Mouse (Mus musculus) frontal cortex, adult (tissue): ENCODE results near the gene Ofcc1.

ENCODE experiments used
- ATAC-seq: cut with Nextera tagmentation; 2 replicates; pipeline ENCODE4 v1.9.2; 2017; ENCODE audit warnings: mild to moderate bottlenecking, moderate library complexity, mixed read lengths; ENCODE audit not compliant: low TSS enrichment

Ofcc1 gene

DNA sequence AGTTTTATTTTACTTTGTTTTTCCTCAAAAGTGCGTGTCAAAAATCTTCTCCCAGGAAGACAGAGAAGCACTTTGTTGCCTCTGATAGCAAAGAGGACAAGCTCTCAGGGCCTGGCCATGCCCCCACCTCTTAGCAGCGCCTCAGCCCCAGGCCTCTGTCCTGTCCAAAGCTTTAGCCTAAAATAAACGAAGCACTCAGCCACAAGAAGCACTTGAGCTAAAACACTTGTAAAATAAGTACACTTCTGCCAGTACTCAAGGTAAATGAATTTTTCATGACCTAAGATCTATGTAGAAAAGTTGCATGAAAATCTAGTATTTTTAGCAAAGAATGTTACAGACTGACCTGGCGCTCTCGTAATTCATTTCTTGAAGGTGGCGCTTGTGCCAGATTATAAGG is 117.4 kb downstream of the Ofcc1 start:
- ATAC-seq = no peak

DNA sequence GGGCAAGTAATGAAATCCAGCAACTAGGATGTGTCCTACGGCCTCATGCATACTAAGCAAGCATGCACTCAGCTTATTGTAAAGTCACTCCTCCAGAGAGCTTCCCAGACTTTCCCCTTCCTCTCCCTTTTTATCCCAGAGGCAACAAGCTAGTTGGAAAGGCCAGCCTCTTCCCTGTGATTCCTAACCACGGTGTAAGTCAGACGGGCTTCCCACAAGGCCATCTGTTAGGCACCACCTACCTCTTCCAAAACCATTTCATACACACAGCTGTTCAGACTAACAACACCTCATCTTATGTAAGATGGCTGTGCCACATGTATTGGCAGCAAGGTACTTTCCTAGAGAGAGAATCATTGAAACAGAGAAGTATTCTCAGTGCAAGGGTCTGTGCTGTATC is 124.9 kb downstream of the Ofcc1 start:
- peak; percentile 97 for ATAC-seq

DNA sequence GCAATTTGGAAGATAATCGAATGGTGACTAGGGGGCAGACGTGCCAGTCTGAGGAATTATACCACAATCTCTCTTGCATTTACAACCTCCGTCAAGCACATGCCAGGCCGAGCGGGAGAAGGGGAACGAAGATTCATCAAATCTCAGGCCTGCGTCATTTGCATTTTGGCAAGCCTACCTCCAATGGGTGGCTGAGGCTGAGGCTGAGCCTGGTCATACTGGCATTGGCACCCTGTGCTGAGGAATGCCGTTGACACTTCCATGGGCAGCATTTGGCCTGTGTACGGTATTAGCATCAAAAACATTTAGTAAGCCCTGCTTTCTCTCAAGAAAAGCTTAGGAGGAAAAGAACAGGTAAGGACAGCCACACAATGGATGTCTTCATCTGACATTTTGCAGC is 152.9 kb downstream of the Ofcc1 start:
- ATAC-seq = no peak

DNA sequence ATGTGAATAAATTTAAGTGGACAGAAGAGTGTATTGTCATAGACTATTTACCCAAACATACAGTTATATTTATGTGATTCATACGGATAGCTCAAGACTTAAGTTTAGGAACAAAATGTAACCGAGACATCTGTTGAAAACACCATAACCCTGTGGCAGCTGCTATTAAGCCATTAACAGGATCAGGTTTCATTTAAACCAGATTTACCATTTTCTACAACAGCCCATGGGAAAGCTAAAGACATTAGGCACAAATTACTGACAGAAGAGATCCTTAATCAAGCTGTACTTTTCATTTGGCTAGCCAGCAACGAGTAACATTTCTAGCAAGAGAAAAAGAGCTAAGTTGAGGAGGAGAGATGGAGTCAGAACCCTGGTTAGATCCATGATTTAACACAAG is 179.5 kb downstream of the Ofcc1 start:
- ATAC-seq = no peak

DNA sequence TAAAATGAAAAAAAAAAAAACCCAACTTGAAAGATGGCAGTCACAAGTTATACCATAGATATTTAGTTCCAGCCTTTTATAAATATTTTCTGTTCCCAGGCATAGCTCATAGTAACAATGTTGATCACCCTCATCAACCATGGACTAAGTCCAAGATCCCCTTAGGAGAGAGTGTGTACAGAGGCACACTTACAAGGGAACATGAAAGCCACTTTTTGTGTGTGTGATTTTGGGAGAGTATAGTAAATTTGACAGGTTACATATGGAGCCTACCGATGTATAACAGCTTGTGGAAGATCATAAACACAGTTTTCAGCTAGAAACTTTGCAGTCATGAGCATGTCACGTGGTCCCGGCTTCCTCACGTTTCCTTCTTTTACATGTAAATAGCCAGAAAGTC is 189.5 kb downstream of the Ofcc1 start:
- ATAC-seq = no peak

DNA sequence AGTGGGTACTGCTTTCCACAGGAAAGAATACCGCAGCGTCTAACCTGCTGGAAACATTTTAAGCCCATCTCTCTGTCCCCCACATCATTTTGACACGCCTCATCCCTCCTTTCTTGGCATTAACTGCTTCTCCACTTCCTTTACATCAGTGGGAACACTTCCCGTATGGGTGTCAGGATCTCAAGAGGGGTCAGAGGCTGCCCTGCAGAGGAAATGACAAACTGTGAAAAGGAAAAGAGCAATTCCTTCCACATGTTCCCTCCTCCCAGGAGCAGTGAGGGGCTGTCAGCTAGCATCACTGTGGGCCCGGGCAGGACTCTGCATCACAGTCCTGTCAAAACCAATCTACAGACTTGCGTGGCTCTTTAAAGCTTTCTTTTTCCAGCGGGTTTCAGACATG is 193.4 kb downstream of the Ofcc1 start:
- ATAC-seq = no peak

DNA sequence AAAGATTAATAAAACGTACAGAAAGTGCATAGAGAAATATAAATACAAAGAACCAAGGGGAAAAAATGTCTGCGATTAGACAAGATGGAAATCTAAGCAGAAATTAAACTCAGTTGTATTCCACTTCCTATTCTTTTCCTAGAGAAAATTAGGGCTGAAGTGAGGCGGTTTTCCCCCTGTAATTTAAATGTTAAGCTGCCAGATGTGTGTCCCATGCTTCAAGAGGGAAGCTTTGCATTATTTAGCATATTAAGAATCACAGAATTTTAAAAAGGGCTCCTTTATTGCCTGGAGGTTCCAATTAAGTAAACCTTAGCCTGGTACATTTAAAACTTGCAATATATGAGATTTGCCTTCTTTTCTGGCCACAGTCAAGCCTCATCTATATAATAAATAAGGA is 205.8 kb downstream of the Ofcc1 start:
- no peak for ATAC-seq

DNA sequence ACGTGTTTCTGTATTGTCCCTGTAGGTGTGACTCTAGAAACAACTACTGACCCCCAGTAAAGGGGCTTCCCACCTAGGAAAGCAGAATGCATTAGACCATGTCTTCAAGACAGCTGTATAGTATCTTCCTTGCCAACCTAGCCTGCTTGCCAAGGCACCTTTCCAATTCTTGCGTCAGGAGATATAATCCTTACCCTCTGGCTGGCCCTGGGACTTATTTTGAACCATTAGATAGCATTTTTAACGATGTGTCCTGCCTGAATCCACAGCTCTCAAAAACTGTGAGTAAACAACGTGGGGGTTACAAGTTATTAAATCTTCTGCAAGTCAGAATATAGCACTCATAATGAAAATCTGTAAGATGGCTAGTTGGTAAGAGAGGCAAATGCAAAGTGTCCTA is 221.3 kb downstream of the Ofcc1 start:
- no peak for ATAC-seq

DNA sequence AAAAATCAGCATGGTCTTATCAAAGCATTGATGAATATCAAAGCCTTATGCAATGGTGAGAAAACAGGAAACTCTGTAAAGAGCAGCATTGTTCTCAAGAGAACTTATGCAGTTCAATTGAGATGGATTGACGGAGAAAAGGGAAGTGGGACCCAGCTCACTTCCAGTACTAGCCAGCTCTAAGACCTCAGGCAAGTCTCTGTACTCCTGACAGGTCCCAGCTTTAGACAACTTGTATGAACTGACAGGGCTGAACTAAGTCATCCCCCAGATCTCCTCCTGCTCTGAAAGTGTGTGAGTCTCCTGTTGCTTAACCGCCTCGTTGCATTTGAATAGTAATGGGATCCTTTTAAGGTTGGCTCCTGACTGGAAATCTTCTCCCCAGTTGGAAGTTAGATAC is 225.2 kb downstream of the Ofcc1 start:
- ATAC-seq = no peak

DNA sequence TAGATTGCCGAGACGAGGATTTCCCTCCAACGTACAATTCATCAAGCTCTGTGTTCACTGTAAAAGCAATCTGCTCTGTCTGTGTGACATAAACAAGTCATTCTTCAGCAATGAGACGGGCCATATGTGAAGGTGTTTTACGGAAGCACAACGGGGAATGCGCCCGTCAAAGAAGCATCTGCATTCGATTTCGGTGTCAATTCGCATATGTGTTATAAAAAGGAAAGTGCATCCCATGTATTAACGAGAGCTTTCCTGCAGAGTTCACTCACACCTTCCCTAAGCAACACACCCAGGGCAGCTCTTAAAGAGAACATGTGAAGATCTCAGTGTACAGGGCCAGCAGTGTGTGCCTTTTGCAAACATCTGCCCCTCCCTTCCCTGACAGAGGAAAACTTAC is 225.6 kb downstream of the Ofcc1 start:
- ATAC-seq = no peak

DNA sequence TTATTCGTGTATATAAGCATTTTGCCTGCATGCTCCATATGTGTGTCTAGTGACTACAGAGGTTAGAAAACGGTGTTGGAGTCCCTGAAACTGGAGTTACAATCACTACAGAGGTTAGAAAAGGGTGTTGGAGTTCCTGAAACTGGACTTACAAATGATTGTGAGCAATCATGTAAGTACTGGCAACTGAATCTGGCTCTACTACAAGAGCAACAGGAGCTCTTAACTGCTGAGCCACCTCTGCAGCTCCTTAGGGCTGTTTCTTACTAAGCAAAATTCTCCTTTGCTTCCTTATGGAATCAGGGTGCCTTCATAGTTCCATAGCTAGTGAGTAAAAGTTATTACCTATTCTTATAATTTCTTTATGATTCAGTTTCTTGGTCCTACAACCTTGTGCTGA is 237.4 kb downstream of the Ofcc1 start:
- ATAC-seq = no peak

DNA sequence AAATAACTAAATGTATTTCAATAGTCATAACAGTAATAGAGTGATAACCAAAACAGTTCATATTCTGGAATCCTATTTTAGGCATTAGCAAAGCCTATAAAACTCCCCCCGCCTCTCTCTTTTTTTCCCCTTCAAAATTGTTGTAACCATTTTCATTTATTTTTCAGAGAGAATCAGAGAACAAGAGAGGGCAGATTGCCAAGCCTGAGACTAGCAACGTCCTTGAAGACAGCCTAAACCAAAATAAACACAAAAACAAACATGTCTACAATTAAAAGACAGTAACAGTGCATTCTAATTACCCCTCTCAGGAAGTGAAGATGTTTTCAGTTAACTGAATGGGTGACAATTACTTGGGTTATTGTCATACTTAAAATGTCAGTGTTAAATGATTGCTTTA is 248.9 kb downstream of the Ofcc1 start:
- no peak for ATAC-seq

DNA sequence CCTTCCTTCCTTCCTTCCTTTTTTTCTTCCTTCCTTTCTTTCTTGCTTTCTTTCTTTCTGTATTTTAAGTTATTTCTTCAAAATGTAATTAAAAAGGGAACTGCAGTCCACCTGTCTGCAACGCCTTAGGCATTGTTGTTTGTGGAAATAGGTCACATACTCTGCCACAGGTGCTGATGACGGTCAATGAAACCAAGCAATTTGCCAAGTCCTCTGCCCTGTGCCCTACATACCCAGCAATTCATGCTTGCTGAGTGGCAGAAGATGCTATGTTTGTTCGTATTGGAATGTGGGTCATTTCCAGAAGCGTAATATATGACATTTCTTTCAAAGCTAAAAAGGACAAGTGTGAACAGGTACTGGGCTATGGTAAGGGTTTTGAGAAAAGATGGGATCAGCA is 285.0 kb downstream of the Ofcc1 start:
- no peak for ATAC-seq

DNA sequence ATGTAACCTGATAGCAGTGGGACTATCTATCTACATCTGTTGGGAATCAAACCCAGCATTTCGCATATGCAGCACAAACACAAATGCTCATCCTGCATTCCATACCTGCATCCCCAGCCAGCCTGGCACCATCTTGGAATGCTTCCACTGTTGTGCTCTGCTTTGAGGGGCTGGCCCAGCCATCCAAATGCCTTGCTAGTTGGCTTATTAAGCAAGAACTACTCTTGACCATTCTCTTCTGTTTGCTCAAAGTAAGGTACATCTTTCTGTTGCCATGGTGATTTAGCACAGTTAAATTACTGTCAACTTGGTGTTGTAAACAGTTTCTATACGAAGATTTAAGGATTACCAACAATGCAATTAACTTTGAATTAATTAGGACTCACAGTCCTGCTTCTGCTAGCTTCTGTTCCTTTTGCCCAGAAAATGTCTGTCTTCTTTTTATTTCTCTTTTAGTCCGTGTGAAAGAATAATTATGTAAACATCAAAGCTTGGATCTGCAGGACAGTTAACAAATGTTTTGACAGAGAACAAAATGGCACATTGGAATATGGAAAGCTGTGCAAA is 286.3 kb downstream of the Ofcc1 start:
- peak; percentile 38; the same call in 1 of the 2 replicates for ATAC-seq

DNA sequence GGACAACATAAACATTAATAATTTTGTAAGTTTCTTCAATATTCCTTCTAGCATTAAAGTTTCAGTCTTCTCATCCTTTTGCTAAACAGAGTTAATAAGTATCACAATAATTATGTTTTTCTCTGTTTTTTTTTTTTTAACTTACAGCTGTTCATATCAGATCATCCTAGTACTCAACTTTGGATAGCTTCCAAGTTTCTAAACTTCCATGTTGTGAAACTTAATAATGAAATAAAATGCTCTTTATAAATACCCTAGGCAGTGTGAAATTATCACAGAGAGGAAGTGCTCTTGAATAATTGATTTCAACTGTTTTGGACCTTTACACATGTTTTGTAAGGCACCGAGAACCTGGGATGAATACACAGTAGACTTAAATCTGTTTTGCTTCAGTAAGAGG is 291.2 kb downstream of the Ofcc1 start:
- ATAC-seq = no peak

DNA sequence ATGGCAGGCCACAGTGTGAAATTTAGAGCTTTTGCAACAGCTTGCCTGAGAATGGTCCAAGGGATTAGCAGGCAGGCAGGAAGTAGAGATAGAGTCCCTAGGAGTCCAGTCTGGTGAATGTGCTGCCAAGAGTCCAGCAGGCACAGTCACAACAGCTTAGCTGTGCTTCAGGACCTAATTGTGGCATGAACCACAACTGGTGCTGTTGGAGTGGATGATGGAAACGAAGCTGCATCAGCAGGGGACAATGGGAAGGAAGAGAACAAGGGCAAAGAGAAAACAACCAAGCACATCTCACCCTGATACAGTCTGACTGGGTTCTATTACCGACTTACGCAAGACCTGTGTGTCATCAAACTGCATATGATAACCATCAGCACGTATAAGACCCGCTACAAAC is 300.0 kb downstream of the Ofcc1 start:
- ATAC-seq = no peak

DNA sequence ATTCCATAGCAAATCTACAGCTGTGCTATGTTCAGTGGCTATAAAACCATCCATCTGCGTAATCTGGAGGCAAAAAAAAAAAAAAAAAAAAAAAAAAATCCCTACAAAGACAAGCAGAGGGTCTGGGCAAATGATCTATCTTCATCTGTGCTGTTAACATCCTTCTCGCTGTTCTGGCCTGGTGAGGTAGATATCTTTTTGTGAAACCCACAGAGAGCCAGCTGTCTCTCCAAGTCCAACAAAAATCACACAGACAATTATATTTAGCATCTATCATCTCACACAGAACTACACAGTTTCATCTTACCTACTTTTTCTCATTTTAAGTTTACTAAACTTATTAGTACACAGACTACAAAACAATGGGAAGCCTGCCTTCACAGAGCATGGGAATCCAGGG is 323.4 kb downstream of the Ofcc1 start:
- ATAC-seq = peak; percentile 85

DNA sequence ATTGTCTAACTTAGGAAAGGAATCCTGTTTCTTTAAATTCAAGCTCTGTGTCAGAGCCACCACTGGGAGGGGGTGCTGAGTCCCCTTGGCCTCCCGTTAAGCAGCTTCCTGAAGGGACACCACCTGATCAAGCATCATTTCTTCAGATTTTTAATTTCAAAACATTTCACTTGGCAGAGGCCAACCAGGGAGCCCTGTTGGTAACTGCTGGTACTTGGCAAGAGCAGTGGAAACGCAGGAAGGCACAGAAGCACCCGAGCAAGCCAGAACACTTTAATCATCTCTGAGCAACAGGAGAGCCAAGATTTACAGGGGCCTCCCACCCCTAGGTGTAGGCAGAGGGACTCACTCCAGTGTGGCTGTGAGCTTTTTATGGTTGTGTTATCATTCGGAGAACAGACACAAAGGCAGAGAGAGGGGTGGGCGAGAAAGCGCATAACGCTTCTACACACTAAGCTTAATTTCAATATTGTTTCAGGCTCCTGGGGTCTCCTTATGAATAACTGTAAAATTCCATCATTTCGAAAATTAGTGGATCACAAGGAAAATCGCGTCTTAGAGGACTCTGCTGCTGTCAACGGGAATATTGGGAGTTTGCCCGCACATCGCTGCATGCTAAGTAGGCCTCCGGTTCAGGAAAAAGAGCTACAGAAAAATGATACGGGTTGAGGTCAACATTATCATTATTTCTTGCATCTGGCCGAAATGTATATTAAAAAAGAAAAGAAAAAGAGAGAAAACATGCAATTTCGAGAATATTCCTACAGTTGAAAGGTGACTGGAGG is 324.1 kb downstream of the Ofcc1 start:
- peak; percentile 96 for ATAC-seq

DNA sequence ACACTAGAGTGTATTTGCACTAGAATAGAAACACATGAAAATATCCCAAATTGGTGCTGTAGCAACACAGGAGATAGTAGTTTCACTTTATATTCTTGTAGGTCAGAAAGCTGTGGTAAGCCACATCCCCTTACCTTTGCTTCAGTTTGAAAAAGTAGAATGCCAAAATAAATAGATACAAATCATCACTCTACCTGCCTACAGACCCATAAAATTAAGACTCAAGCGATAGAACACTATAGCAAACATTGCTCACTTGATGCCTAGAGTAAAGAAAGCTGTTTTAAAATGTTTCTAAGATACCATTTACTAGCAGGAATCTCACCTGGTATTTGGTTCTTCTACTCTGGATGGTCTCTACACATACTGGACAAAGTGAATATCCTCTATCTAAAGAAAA is 331.8 kb downstream of the Ofcc1 start:
- ATAC-seq = no peak

DNA sequence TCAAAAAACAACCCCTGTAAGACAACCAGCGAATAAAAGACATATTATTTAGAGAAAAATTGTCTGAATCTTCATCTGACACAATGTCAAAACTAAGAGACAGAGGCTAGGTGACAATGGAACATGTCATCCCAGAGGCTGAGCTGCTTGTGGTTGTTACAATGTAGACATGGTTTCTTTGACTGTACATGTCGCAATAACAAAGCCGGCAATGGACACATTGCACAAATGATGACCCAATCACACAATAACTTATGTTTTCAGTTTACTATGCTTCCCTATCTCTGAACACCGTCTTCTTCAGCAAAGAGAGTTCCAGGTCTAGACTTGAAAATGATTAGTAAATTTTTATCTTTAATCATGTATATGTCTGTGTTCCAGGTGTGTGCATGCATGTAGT is 332.4 kb downstream of the Ofcc1 start:
- no peak for ATAC-seq

DNA sequence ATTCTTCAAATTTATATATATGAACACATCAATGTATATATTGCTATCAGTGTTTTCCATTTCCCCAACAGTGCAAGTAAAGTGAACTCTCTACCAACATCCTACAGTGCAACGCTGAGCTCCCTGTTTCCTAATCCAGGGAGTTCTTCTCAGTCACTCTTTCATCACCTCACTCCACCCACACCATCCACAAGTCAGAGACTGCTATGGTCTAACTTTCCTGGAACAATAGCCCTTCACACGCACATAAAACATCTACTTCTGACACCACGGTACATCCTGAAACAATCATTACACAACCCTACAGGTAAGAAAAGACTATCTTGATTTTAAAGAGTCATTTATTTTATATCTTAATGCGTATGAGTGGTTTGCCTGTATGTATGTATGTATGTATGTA is 335.4 kb downstream of the Ofcc1 start:
- ATAC-seq = no peak

DNA sequence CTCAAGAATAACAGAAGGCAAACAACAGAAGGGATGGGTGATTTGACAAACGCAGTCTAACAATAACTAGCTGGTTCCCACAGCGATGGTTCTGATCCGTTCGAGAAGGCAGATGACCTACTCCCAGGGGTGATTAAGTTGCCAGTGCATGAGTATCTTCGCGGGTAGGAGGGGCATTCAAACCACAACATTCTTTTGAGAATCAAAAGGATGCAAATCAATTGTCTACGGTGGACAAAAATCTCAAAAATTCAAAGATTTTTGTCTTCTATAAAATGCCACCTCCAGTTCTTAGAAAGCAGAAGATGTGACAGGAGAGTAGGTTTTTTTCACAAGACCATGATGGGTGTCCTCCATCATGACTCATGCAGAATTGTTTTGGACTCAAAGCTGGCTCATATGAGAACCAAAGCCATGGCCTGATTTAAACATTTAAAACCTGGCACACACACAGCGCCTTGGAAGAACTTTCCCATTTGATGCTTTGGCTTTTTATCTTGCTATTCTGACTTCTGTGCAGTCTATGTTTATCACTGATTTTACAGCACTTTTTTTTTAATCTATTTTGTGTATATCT is 338.0 kb downstream of the Ofcc1 start:
- ATAC-seq = peak; percentile 73

DNA sequence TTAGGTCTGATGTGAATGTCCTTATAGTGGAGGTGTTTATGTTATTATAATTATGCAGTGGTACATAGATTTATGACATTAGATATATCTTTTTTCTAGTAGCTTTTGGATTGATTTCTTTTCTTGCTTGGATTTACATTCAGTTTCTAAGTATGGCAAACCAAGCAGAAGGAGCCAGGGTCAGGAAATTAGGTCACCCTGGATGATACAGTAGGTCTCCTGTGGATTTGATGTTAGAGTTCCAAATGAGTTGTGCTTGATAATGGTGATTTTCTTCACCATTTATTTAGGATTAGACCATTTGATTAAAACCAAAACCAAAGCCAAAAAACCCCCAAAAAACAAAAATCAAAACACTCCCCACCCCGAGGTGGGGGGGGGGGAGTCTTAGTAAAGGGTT is 338.6 kb downstream of the Ofcc1 start:
- no peak for ATAC-seq

DNA sequence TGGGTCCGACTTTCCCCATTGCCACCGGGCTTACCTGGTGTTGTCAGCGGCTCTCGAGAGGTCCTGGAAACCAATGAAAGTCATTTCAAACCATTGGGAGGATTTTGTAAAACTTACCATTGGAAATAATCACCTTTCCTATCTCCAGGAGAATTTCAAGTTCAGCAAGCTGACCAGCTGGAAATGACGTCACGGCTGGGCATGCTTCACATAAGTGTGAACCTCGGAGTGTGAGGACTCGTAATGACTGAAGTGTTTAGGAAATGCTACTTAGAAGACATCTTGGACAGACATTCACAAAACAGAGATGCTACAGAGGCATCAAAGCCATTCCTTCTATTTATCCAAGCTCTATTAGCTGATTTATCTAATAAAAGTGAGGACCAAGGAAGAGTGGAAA is 361.0 kb downstream of the Ofcc1 start:
- no peak for ATAC-seq
